Mouse (Mus musculus): ENCODE measurements around the gene Gper1.

Gene Gper1

DNA sequence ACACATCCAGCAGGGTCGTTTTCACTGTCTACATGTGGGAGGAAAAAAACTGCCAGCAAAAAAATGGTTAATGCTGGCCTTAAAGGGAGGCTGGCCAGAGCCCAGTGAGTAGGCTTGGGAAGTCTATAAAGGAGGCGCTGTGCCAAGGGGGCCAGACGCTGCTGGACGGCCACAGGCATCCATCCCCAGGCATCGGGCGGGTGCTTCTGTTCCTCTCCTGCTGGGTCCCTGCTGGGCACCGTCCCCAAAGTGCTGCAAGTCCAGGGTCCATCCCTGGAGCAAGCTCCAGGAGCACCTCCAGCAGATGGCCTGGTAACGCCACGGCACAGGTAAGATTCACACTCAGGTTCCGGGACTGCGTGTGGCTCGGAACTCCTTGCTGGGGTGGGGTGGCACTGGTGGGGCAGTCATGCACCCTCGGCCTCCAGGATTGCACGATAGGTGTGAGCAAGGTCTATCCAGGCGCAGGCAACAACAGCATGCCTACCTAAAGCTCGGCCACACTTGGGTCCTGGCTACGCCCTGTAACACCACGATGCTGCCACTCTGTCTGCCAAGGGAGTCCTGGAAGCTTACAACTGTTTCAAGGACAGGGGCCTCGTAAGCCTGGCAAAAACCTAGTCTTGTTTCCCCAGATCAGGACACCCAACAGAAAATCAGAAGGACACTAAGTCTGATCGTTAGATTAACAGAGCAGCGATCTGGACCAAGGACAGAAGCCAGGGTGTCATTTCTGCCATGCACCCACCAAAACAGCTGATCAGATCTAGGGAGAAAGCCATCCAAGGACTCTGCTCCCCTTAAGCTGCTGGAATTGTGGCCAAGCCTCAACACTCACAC, at the start of gene Gper1:
Gper1 (plus strand) TSS at position 126 of the 840 bp plus-strand sequence.
- DNase-seq (ENCODE audit: low read depth, low spot score), result peak; percentile 13

DNA sequence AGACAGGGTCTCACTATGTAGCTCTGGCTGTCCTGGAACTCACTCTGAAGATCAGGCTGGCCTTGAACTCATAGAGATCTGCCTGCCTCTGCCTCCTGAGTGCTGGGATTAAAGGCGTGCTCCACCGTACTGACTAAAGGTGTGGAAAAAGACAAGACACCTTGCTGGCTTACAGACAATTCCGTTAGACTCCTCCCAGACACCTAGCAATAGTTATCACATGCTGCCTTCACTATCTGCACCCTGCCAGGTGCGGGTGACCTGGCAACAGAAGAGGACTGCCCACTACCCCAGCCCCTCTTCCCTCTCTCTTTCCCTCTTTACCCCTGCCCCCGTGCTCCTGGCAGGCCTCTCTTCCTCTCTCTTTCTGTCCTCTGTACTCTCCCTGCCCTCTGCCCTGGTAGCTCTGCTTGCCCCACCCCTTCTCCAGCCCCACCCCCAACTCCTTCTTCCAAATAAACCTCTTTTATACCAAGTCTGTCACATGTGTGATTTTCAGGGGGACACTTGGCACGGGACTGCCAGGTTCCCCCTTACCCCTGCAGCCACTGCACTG, 49.0 kb upstream of the Gper1 start:
- no peak for DNase-seq (ENCODE audit: low read depth, low spot score)

- DNase-seq (ENCODE audit: low read depth, low spot score), result no peak
Measured at GRCm38 (mm10) chr5:139374841-139375240, 48.1 kb upstream of the Gper1 start.

DNA sequence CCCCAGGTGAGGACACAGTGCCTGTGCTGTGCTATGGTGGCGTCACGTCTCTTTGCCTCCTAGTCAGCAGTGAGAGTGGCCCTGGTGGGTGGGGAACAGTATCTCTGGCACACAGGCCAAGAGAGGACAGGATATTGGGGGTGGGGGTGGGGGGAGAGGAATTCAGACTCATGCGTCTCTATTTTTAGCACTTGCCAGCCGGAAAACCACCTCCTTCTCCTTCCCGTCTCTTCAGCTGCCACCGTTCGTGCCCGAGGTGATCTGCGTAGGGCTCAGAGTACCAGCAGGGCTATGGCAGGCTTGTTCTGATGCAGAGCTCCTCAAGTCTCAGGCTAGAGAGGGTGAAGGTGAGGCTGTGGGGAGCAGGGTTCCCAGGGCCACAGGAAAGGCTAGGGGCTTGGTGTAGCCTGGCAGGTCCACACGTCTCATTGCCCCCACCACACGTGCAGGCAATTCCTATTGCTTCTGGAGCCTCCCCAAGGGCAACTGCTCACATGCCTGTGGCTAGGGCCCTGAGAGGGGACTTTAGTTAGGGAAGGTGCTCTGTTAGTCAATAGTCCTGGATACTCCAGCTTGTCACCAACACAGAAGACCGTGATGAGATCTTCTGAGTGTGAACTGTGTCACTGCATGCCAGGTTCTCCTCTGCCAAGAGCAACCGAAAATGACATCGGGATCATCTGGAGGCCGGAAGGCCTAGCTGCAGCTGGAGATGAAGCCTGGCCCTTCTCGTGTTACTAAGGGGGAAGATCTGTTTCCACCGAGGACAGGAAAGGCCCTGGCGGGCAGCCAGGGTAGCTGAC, 45.3 kb upstream of the Gper1 start, which contains the start of gene Gpr146:
Gpr146 (plus strand) TSS at position 230 of the 803 bp plus-strand sequence.
- no peak for DNase-seq (ENCODE audit: low read depth, low spot score)

GRCm38 (mm10) chr5:139378271-139378556, 44.7 kb upstream of the Gper1 start:
- DNase-seq (ENCODE audit: low read depth, low spot score), result no peak

- no peak for DNase-seq (ENCODE audit: low read depth, low spot score)
Measured at GRCm38 (mm10) chr5:139378986-139379629, 43.8 kb upstream of the Gper1 start.

DNA sequence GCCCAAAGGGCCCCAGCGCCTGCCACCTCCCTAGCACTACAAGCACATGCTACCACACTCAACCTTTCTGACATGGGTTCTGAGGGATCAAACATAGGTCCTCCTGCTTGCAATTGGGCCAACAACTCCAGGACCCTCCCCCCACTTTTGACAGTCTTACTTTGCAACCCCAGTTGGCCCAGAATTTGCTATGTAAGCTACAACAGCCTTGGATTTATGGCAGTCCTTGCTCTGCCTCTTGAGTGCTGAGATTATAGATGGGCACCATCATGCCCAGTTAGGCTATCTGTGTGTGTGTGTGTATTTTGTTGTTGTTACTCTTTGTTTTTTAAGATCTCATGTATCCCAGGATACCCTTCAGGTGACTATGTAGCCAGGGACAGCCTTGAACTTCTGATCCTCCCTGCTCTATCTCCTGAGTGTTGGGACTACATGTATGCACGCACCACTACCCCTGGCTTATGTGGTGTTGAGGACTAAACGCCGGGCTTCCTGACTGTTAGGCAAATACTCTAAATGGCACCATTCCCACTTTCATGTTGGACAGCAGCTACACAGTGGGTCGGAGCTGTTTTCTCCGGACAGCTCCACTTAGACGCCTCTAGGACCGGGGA, 43.1 kb upstream of the Gper1 start:
- DNase-seq (ENCODE audit: low read depth, low spot score), result no peak

- DNase-seq (ENCODE audit: low read depth, low spot score), result peak; percentile 87
Measured at GRCm38 (mm10) chr5:139380385-139381248, 42.3 kb upstream of the Gper1 start.

GRCm38 (mm10) chr5:139381586-139382513, 41.1 kb upstream of the Gper1 start:
- DNase-seq (ENCODE audit: low read depth, low spot score), result no peak

DNA sequence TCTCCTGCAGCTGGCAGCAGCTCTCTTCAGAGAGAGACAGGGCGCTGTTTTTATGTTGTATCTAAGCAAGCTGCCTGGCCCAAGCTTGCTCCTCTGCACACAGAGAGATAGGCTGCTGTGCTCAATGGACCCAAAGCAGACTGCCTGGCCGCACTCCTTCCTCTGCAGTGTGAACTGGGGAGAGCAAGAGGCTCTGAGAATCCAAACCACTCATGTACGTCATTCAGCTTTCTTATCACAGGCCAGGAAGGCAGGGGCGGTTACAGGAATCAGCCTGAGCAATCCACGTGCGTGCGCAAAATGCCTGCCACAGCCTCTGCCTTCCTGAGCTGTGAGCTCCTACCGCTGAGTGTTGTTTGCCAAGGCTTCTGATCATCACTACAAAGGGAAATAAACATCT, 40.2 kb upstream of the Gper1 start:
- no peak for DNase-seq (ENCODE audit: low read depth, low spot score)

DNA sequence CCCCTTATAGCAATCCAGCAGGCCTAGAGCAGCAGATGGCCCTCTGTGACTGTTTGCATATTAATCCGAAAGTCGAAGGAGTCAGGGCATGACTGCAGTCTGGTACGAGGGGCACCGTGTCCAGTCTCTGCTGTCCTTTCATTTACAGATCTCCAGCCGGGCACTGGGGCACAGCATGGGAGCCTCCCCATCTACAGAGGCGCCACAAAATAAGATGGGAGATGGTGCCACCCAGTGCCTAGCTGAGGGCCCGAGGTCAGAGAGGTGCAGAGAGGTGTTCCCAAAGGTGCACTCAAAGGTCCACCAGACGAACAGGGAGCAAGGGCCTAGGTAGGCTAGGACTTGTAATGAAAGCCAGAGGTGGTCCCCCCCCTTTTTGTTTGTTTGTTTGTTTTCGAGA, 39.7 kb upstream of the Gper1 start:
- no peak for DNase-seq (ENCODE audit: low read depth, low spot score)

DNA sequence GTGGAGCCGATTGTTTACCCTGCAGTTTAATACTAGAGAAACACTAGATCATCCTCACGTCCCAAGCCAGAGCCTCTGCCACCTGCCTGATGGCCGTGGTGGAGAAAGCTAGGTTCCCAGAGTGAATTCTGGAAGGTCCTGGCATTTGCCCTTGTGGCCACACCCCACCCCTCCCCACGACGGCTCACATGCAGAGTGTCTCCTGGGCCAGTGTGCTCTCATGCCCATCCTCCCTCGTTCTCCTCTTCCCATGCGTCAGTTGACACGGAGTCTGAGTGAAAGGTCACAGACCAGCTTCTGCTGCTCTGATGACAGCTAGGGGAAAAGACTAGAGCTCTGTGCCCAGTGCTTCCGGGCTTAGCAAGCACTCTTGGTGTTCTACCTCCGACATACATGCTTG, 38.4 kb upstream of the Gper1 start:
- DNase-seq (ENCODE audit: low read depth, low spot score), result no peak

DNA sequence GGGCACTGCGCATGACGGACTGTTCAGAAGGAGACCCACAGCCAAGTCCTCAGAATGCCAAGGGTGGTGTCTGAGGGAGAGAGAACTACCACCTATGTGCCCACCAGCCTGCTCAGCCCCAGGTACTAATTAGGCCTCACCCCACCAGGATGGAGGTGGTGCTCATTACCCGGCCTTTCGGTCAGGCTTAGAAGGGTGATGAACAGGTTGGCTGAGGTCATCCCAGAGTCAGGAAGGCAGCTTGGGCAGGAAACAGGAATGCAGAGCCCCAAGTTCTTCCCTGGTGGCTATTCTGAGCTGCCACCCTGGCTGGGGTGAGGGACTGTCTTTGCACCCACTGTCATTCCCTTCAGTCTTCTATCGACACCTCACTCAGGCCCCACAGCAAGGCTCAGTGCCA, 36.9 kb upstream of the Gper1 start:
- no peak for DNase-seq (ENCODE audit: low read depth, low spot score)

DNA sequence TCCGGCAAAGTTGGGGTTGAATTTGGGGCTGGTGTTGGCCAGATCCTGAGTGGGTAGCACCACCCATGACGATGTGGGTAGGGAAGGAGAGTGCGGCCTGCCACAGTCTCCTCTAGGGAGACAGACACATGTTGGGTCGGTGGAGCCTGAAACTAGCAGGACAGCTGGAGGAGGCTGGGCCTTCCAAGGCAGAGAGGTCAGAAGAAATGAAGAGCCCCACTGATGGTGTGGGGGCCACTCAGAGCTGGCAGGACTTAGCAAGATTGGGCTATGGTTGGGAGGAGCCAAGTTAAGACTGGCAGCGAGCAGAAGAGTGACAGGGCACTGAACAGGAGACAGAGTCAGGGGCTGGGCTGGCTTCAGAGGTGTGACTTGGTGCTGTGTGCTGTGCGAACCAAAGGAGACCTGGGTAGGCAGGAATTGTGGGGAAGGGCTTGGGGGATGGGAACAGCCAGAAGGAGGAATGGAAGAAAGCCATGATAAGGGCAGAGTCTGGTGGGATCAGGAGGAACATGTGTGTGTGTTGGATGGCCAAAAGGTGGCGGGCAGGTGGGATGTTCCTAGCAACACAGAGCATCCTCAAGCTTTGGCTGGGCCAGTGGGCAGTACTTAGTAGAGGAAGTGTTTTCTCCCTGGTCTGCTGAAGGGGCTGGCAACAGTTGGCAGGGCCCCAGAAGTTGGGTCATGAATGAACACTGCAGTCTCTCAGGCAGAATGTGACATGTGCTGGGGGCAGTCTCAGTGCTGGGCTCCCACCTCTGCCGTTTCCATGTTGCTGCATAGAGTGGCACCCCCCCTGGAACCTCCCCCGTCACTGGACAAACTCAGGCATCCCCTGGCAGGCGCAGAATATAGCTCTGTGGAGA, 35.4 kb upstream of the Gper1 start:
- no peak for DNase-seq (ENCODE audit: low read depth, low spot score)

DNA sequence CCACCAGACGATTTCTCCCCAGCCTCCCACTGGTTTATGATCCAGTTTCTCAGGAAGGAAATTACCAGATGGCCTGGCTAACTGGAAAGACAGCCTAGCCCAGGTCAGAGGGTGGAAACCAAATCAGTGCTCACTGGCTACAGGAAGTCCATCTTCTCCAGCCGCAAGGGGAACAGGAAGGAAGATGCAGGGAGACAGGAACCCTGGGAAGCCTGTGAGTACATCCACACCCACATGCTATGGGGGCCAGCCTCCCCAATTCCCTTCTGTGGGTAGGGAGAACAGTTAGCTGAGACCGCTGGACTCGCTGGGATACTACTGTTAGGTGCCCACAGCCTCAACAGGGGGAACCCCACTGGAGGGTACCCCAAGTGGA, 34.8 kb upstream of the Gper1 start:
- DNase-seq (ENCODE audit: low read depth, low spot score), result no peak

DNA sequence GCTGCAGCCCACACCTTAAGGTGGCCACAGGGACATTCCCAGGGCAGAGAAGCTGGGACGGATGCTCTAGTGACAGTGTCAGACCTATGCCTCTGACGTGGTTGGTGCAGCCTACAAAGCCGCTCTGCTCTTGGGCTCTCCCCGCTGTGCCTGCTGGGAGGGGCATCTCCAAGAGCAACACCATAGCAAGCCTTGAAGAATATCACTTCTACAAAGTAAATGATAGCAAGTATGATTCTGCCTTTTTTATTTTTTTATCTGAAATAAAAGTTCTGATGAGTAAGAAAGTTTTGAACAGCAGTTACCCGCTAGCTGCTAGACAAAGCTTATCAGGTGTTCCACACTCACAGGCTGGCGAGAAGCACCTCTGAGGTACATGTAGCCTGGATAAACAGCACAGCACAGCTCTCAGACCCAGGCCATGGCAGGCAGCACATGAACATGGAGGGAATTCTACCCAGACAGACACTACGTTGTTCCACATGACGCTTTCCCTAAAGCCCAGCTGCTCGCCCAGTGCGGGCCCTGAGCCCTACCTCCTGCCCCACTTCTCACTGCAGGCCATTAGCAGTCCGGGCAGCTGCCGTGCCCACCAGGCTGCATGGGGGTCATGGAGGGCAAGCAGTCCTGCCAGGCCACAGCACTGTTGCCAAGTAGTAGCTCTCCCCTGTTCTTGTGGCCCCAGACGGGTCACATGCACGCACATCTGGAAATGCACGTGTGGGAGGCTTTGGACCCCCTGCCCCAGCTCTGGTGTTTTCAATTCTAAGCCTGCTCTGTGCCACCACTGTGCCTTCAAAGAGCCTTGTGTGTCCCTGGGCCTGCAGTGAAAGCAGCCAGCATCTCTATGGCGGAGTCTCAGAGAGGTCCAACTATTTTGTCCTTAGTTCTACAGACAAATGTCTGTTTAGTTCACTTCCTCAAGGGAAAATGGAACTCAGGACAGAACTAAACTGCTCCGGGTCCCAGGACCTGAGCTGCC, 34.0 kb upstream of the Gper1 start:
- no peak for DNase-seq (ENCODE audit: low read depth, low spot score)

DNA sequence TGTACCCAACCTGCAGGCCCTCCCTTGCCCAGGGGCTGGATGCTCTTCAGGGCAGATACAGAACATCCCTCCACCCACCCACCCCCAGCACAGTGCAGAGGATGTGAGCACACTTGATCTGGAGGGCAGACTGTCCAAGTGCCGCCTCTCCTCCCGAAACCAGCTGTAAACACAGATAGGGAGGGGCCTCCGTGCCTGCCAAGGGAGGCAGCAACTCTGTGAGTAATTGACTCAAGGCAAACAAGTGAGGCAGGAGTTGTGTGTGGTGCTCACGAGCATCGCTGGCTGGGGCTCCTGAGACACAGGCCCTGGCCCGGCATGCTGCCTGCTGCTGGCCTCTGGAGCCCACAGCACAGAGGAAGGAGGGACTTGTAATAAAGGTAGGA, 33.3 kb upstream of the Gper1 start:
- DNase-seq (ENCODE audit: low read depth, low spot score), result no peak
